ENCODE assay signal across 31 mouse cellular contexts in the genomic region with DNA sequence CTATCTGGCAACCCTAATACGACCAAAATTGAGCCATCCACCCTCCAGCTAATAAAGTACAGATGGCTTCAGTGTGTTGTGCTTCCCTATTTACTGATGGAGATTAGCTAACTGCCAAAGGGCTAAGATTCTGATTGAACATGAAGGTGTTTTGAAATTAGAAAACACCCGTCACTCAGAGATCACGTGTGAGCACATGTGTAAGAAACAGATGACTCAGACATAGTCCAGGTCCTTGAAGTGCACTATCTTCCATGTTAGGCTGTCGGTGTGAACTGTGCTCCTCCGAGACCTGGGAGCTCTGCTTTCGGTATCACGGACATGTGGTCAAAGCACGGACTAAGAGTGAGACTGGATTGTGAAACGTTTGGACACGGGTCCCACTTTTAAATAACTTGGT. TPM values are rescaled to one million over a fixed set of nuclear protein-coding genes. Genes with fewer than 3 reads are reported as not detected.
DNase-seq lines count a peak whose midpoint lies in the region; ATAC-seq and TF ChIP-seq lines count a peak whose summit lies in the region.
"Had no signal": no experiment of that assay in that cellular context is flagged by ENCODE, and none has a peak within 500 bp of the region (broad histone marks: within the 10 kb centered on the region; RNA-seq: fewer than 3 reads in every experiment).

No protein-coding gene starts in this region.

- dilution Hi-C loops in CH12.LX (cut with MboI; ENCODE audit: extremely low pct_ligation_motif_present, extremely low pct_unique_long_range_greater_than_20kb, low sequenced_read_pairs) = no loop called here

- H3K27ac ChIP-seq in kidney, adult 2 months (ENCODE audit: insufficient read depth, low read depth, low read length) = peak overlapping the region; percentile 48; the same call in 1 of the 2 replicates
- no peak overlapping the region for H3K27ac ChIP-seq in CH12.LX (ENCODE audit: insufficient read depth, low read depth)
- H3K27ac ChIP-seq: forebrain, embryonic 12.5 days; hindbrain, embryonic 12.5 days; hindbrain, postnatal 0 days; limb, embryonic 10.5 days; liver, embryonic 13.5 days; neural tube, embryonic 15.5 days had no signal

- no peak for TF ChIP-seq RAD21 in CH12.LX (IDR thresholded peaks at IDR 0.05; ENCODE audit: low read depth, low read length)

- WGBS in kidney, adult 2 months = 65% methylated on average over 10 of the region's 10 CpGs

- no peak overlapping the region for H3K4me3 ChIP-seq in kidney, adult 2 months (ENCODE audit: insufficient read depth, low read depth, low read length)
- no peak overlapping the region for H3K4me3 ChIP-seq in CH12.LX (replicated peaks in 1 of 3; ENCODE audit: low read depth in 2 of 3, low read length in 2 of 3, poor library complexity in 1 of 3)
- H3K4me3 ChIP-seq: forebrain, embryonic 12.5 days; hindbrain, embryonic 12.5 days; limb, embryonic 10.5 days; limb, embryonic 15.5 days; liver, embryonic 13.5 days; neural tube, embryonic 15.5 days had no signal

- no peak overlapping the region for H3K4me2 ChIP-seq in CH12.LX (ENCODE audit: insufficient read depth, low read depth, poor library complexity, severe bottlenecking)
- H3K4me2 ChIP-seq: forebrain, embryonic 12.5 days; hindbrain, embryonic 12.5 days; limb, embryonic 15.5 days; liver, embryonic 13.5 days; neural tube, embryonic 15.5 days had no signal

- TF ChIP-seq CTCF in kidney, adult 2 months (conservative IDR thresholded peaks at IDR 0.05; ENCODE audit: insufficient read depth, insufficient read length, low read depth, low read length) = no peak
- TF ChIP-seq CTCF in CH12.LX (conservative IDR thresholded peaks at IDR 0.05 in 1 of 2, IDR thresholded peaks at IDR 0.05 in 1 of 2; ENCODE audit: low read depth in 2 of 2, low read length in 2 of 2) = no peak

- H3K9ac ChIP-seq in CH12.LX (ENCODE audit: insufficient read depth, low read depth) = no peak overlapping the region
- H3K9ac ChIP-seq: forebrain, embryonic 12.5 days; hindbrain, embryonic 12.5 days; limb, embryonic 15.5 days; liver, embryonic 13.5 days; neural tube, embryonic 15.5 days had no signal

- H3K4me1 ChIP-seq in kidney, adult 2 months (ENCODE audit: control insufficient read depth, insufficient read depth, low read length) = peaks cover 33% of the 10 kb centered on the region
- peaks cover 34 to 49% of the 10 kb centered on the region in 2 experiments for H3K4me1 ChIP-seq in CH12.LX (ENCODE audit: control insufficient read depth in 1 of 2, insufficient read depth in 2 of 2)
- H3K4me1 ChIP-seq: forebrain, embryonic 12.5 days; hindbrain, embryonic 12.5 days; liver, embryonic 13.5 days; neural tube, embryonic 15.5 days had no signal

- DNase-seq in kidney, adult 2 months = no peak
- no peak for DNase-seq in kidney, postnatal 14 days
- DNase-seq in CH12.LX (ENCODE audit: extremely low read depth) = no peak
- DNase-seq in ovary, postnatal 36 days (ENCODE audit: low spot score) = no peak
- DNase-seq in cerebellum, postnatal 36 days = no peak
- DNase-seq in gastrocnemius, adult 8-10 months (ENCODE audit: low spot score in 2 of 2) = no peak
- DNase-seq: adrenal gland, postnatal 25 days; B cell, adult 2 months; cerebellum, adult 18-20 months; cerebellum, postnatal 10 days; gastrocnemius, postnatal 14 days; heart, postnatal 14 days; kidney, adult 9 months; kidney, postnatal 10 days; liver, embryonic 13.5 days; lung, adult 18-20 months; lung, postnatal 4 days; midbrain, embryonic 14.5 days; spleen, adult 18-20 months; thymus, adult 18-20 months; thymus, postnatal 36 days had no signal

- no peaks in the 10 kb centered on the region for H3K27me3 ChIP-seq in kidney, adult 2 months (replicated peaks; ENCODE audit: control insufficient read depth, insufficient read depth, low read length)
- H3K27me3 ChIP-seq in CH12.LX (replicated peaks) = no peaks in the 10 kb centered on the region
- H3K27me3 ChIP-seq: forebrain, embryonic 12.5 days; limb, embryonic 15.5 days; liver, embryonic 13.5 days; neural tube, embryonic 15.5 days had no signal

- no peak for TF ChIP-seq EP300 in CH12.LX (IDR thresholded peaks at IDR 0.05; ENCODE audit: low read length)

- no peak for TF ChIP-seq POLR2A in kidney, adult 2 months (IDR thresholded peaks at IDR 0.05; ENCODE audit: low read depth, low read length)
- TF ChIP-seq POLR2A in CH12.LX (IDR thresholded peaks at IDR 0.05; ENCODE audit: low read depth, low read length) = no peak

- in situ Hi-C loops in CH12.LX (cut with MboI; ENCODE audit: low pct_ligation_motif_present, low pct_unique_long_range_greater_than_20kb, low sequenced_read_pairs) = no loop called here

- no peaks in the 10 kb centered on the region; the same call in 1 of the 2 replicates for H3K36me3 ChIP-seq in kidney, adult 2 months (ENCODE audit: control insufficient read depth, insufficient read depth, low read length)
- no peaks in the 10 kb centered on the region for H3K36me3 ChIP-seq in CH12.LX (replicated peaks in 1 of 2; ENCODE audit: control insufficient read depth in 1 of 2, insufficient read depth in 1 of 2, low read length in 1 of 2)
- H3K36me3 ChIP-seq: forebrain, embryonic 12.5 days; G1E; hindbrain, embryonic 12.5 days; limb, embryonic 10.5 days; limb, embryonic 15.5 days; liver, embryonic 13.5 days; neural tube, embryonic 15.5 days had no signal

- no peaks in the 10 kb centered on the region for H3K79me2 ChIP-seq in CH12.LX (replicated peaks; ENCODE audit: control insufficient read depth, extremely low read depth, insufficient read depth, poor library complexity, severe bottlenecking)

- no peaks in the 10 kb centered on the region for H3K9me3 ChIP-seq in CH12.LX (replicated peaks; ENCODE audit: low read length)
- H3K9me3 ChIP-seq: forebrain, embryonic 12.5 days; G1E; hindbrain, embryonic 12.5 days; limb, embryonic 10.5 days; limb, embryonic 15.5 days; liver, embryonic 13.5 days; neural tube, embryonic 15.5 days had no signal

- peak; percentile 59 for ATAC-seq in granulocyte monocyte progenitor cell, adult 5-6 weeks (replicated peaks; ENCODE audit: poor library complexity, severe bottlenecking)
- ATAC-seq: hindbrain, postnatal 0 days; intestine, embryonic 16.5 days had no signal

TF ChIP-seq in CH12.LX, 34 proteins besides CTCF, POLR2A, EP300 and RAD21:
- TF ChIP-seq GABPA (IDR thresholded peaks at IDR 0.05; ENCODE audit: insufficient replicate concordance, low read depth, low read length) (no peak), BHLHE40 (IDR thresholded peaks at IDR 0.05; ENCODE audit: low read depth, low read length) (peak; percentile 61), NELFE (IDR thresholded peaks at IDR 0.05; ENCODE audit: low read depth, low read length) (no peak)

RNA-seq across cellular contexts. Expression of gene Kcnj15, which starts 26.0 kb away (rescaled TPM):
- 311 and 327 TPM in 2 replicates for polyA plus RNA-seq in kidney, adult 2 months (2012; rRNA removed)
- total RNA-seq in CH12.LX (2012; rRNA removed) = 0.46 and 1.1 TPM in 2 replicates
- total RNA-seq in CH12.LX (2014; rRNA removed) = 0.19 and 0.51 TPM in 2 replicates
- 0.11 and 0.37 TPM in 2 replicates for polyA plus RNA-seq in CH12.LX (2012; ENCODE audit: insufficient read length, low read depth)
- total RNA-seq in granulocyte monocyte progenitor cell, adult 5-6 weeks (2014; fragmentation: Nextera tagmentation) = not detected in 2 replicates
- total RNA-seq in granulocyte monocyte progenitor cell, adult 5-6 weeks (2017) = not detected in 2 replicates
- total RNA-seq in gastrocnemius, adult 8-10 months (2022) = under 1 TPM in 3 of 4 experiments, not detected in 1; 0.15 to 0.67 (median 0.27) TPM
- total RNA-seq: monocyte, adult 5-6 weeks had no signal
- polyA plus RNA-seq: G1E; midbrain, embryonic 14.5 days had no signal
